Mouse (Mus musculus) heart, postnatal 0 days (tissue): ENCODE data around the gene Abat.

Experiments used
- CTCF ChIP-seq: IDR thresholded peaks from 2 replicates; pipeline ENCODE4 v1.5.1; 2016; ENCODE audit warnings: antibody characterized with exemption, control low read depth, low read depth
- EP300 ChIP-seq: IDR thresholded peaks from 2 replicates; pipeline ENCODE4 v1.6.1; 2016; ENCODE audit warnings: antibody characterized with exemption, low read depth

DNA sequence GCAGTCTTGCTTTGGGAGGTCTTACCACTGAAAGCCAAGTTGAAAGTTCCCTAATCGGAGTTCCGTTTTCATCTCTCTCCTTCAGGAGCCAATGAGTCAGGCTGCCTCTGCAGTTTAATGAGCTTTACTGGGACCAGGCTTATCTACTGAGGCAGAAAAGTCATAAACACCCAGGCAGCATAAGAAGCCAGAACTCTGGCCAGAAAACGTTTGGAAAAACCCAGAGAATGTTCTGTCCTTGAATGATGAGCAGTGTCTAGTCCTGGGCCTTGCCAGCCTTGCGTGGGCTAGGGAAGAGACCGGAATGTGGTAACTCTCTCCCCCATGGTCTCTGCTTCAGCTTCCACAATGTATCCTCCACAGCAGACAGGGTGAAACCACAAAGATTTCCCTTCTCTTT, 71.8 kb downstream of the Abat start:
- no peak for TF ChIP-seq CTCF
- no peak for TF ChIP-seq EP300
